Comparison of ENCODE assay signal across 22 mouse cellular contexts in the genomic region with DNA sequence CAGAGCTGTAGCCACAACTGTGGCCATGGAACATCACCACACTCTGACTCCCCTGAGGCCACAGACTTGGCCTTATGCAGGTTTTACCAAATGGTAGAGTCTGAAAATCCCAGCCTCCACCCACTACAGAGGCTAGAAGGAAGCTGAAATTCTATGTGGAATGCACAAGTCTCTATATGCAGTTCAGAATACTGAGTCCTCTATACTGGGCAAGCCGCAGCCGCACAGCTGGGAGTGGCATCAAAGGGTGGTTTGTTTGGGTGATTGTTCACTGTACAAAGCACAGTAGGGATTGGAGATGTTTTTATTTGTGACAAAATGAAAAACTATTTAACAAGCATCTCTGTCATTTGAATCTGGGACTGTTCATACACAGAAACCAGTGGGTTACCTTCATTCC.
DNase-seq lines count a peak whose midpoint lies in the region; ATAC-seq and TF ChIP-seq lines count a peak whose summit lies in the region.
"Had no signal": no experiment of that assay in that cellular context is flagged by ENCODE, and none has a peak within 500 bp of the region (broad histone marks: within the 10 kb centered on the region; RNA-seq: fewer than 3 reads in every experiment).

No protein-coding gene starts in this region.

- peak; percentile 54 for ATAC-seq in forebrain, postnatal 0 days
- ATAC-seq in forebrain, embryonic 13.5 days = no peak
- ATAC-seq in hindbrain, postnatal 0 days = peak; percentile 66
- no peak for ATAC-seq in hindbrain, embryonic 13.5 days (ENCODE audit: low FRiP score)
- no peak for ATAC-seq in midbrain, embryonic 13.5 days
- ATAC-seq: forebrain, embryonic 15.5 days; inflammation-experienced regulatory T-cells, adult 6 months had no signal

- H3K9ac ChIP-seq in forebrain, postnatal 0 days = no peak overlapping the region
- H3K9ac ChIP-seq in forebrain, embryonic 13.5 days = no peak overlapping the region
- H3K9ac ChIP-seq in hindbrain, postnatal 0 days (replicated peaks; ENCODE audit: low read length) = no peak overlapping the region
- no peak overlapping the region for H3K9ac ChIP-seq in hindbrain, embryonic 13.5 days
- H3K9ac ChIP-seq in midbrain, embryonic 13.5 days (replicated peaks) = no peak overlapping the region
- H3K9ac ChIP-seq: embryonic facial prominence, embryonic 15.5 days; forebrain, embryonic 15.5 days; heart, embryonic 13.5 days; hindbrain, embryonic 12.5 days had no signal

- DNase-seq in forebrain, postnatal 0 days = no peak
- DNase-seq in hindbrain, postnatal 0 days (ENCODE audit: low spot score) = no peak
- DNase-seq in layer of hippocampus, adult 9-11 months = peak; percentile 62
- DNase-seq in layer of hippocampus, postnatal 14 days (ENCODE audit: low spot score in 2 of 2) = no peak
- DNase-seq in brain, adult 2 months (ENCODE audit: low read depth, low spot score) = peak; percentile 69
- DNase-seq: adrenal gland, postnatal 10 days; cerebellum, adult 11-12 months; cerebellum, postnatal 10 days; embryo, embryonic 11 days; gastrocnemius, adult 2 months; gastrocnemius, postnatal 25 days; heart, postnatal 4 days had no signal

- no peak overlapping the region for H3K27ac ChIP-seq in forebrain, postnatal 0 days (ENCODE audit: low read depth, low read length)
- no peak overlapping the region for H3K27ac ChIP-seq in forebrain, embryonic 13.5 days
- no peak overlapping the region for H3K27ac ChIP-seq in hindbrain, postnatal 0 days
- no peak overlapping the region for H3K27ac ChIP-seq in hindbrain, embryonic 13.5 days
- no peak overlapping the region for H3K27ac ChIP-seq in midbrain, embryonic 13.5 days
- H3K27ac ChIP-seq: embryonic facial prominence, embryonic 15.5 days; forebrain, embryonic 10.5 days; forebrain, embryonic 15.5 days; gastrocnemius, adult 2 months; heart, embryonic 13.5 days; hindbrain, embryonic 12.5 days had no signal

- 0 out of 2 replicates have a peak, but pooled peaks cover 3% of the 10 kb centered on the region for H3K4me1 ChIP-seq in forebrain, postnatal 0 days (ENCODE audit: insufficient read depth)
- no peaks in the 10 kb centered on the region for H3K4me1 ChIP-seq in forebrain, embryonic 13.5 days
- H3K4me1 ChIP-seq in hindbrain, postnatal 0 days (ENCODE audit: insufficient read depth, low read length) = no peaks in the 10 kb centered on the region; the same call in 1 of the 2 replicates
- H3K4me1 ChIP-seq in hindbrain, embryonic 13.5 days (replicated peaks) = 0 out of 2 replicates have a peak, but pooled peaks cover 2% of the 10 kb centered on the region
- no peaks in the 10 kb centered on the region for H3K4me1 ChIP-seq in midbrain, embryonic 13.5 days (replicated peaks)
- H3K4me1 ChIP-seq: embryonic facial prominence, embryonic 15.5 days; forebrain, embryonic 15.5 days; hindbrain, embryonic 12.5 days had no signal

- H3K9me3 ChIP-seq in forebrain, postnatal 0 days (ENCODE audit: low read length) = no peaks in the 10 kb centered on the region
- no peaks in the 10 kb centered on the region for H3K9me3 ChIP-seq in forebrain, embryonic 13.5 days (replicated peaks)
- H3K9me3 ChIP-seq in hindbrain, postnatal 0 days (ENCODE audit: low read length) = no peaks in the 10 kb centered on the region
- no peaks in the 10 kb centered on the region for H3K9me3 ChIP-seq in hindbrain, embryonic 13.5 days
- H3K9me3 ChIP-seq in midbrain, embryonic 13.5 days = no peaks in the 10 kb centered on the region
- H3K9me3 ChIP-seq: embryonic facial prominence, embryonic 15.5 days; forebrain, embryonic 10.5 days; forebrain, embryonic 15.5 days; heart, embryonic 13.5 days; hindbrain, embryonic 12.5 days had no signal

- H3K4me3 ChIP-seq in forebrain, postnatal 0 days (ENCODE audit: low read depth, low read length) = no peak overlapping the region
- no peak overlapping the region for H3K4me3 ChIP-seq in forebrain, embryonic 13.5 days
- H3K4me3 ChIP-seq in hindbrain, postnatal 0 days (ENCODE audit: low read length) = no peak overlapping the region
- no peak overlapping the region for H3K4me3 ChIP-seq in hindbrain, embryonic 13.5 days
- no peak overlapping the region for H3K4me3 ChIP-seq in midbrain, embryonic 13.5 days (replicated peaks)
- H3K4me3 ChIP-seq: embryonic facial prominence, embryonic 15.5 days; erythroblast, embryonic 14.5 days; forebrain, embryonic 10.5 days; forebrain, embryonic 15.5 days; gastrocnemius, adult 2 months; heart, embryonic 13.5 days; hindbrain, embryonic 12.5 days had no signal

- no peaks in the 10 kb centered on the region for H3K27me3 ChIP-seq in forebrain, postnatal 0 days (ENCODE audit: insufficient read depth, low read length)
- H3K27me3 ChIP-seq in forebrain, embryonic 13.5 days = no peaks in the 10 kb centered on the region
- H3K27me3 ChIP-seq in hindbrain, postnatal 0 days (ENCODE audit: insufficient read depth, low read length) = no peaks in the 10 kb centered on the region
- H3K27me3 ChIP-seq in hindbrain, embryonic 13.5 days = no peaks in the 10 kb centered on the region
- no peaks in the 10 kb centered on the region for H3K27me3 ChIP-seq in midbrain, embryonic 13.5 days
- H3K27me3 ChIP-seq: embryonic facial prominence, embryonic 15.5 days; forebrain, embryonic 15.5 days; heart, embryonic 13.5 days; hindbrain, embryonic 12.5 days had no signal

- no peaks in the 10 kb centered on the region for H3K36me3 ChIP-seq in forebrain, postnatal 0 days (ENCODE audit: insufficient read depth)
- H3K36me3 ChIP-seq in forebrain, embryonic 13.5 days (ENCODE audit: poor library complexity, severe bottlenecking) = no peaks in the 10 kb centered on the region
- no peaks in the 10 kb centered on the region for H3K36me3 ChIP-seq in hindbrain, postnatal 0 days (ENCODE audit: insufficient read depth, low read length)
- H3K36me3 ChIP-seq in hindbrain, embryonic 13.5 days = no peaks in the 10 kb centered on the region
- H3K36me3 ChIP-seq in midbrain, embryonic 13.5 days = no peaks in the 10 kb centered on the region
- H3K36me3 ChIP-seq: embryonic facial prominence, embryonic 15.5 days; forebrain, embryonic 10.5 days; forebrain, embryonic 15.5 days; heart, embryonic 13.5 days; hindbrain, embryonic 12.5 days had no signal

- H3K4me2 ChIP-seq in forebrain, postnatal 0 days (ENCODE audit: low read depth) = no peak overlapping the region
- H3K4me2 ChIP-seq in forebrain, embryonic 13.5 days = no peak overlapping the region
- no peak overlapping the region for H3K4me2 ChIP-seq in hindbrain, postnatal 0 days (ENCODE audit: low read depth, low read length)
- no peak overlapping the region for H3K4me2 ChIP-seq in hindbrain, embryonic 13.5 days
- H3K4me2 ChIP-seq in midbrain, embryonic 13.5 days (replicated peaks) = no peak overlapping the region
- H3K4me2 ChIP-seq: embryonic facial prominence, embryonic 15.5 days; forebrain, embryonic 15.5 days; heart, embryonic 13.5 days; hindbrain, embryonic 12.5 days had no signal

- WGBS in forebrain, postnatal 0 days = 63% methylated on average over 2 of the region's 2 CpGs
- 58% methylated on average over 2 of the region's 2 CpGs for WGBS in forebrain, embryonic 13.5 days
- 52% methylated on average over 2 of the region's 2 CpGs for WGBS in hindbrain, postnatal 0 days
- WGBS in hindbrain, embryonic 13.5 days = 78% methylated on average over 2 of the region's 2 CpGs
- 85% methylated on average over 2 of the region's 2 CpGs for WGBS in midbrain, embryonic 13.5 days

- TF ChIP-seq CTCF in forebrain, postnatal 0 days (IDR thresholded peaks at IDR 0.05; ENCODE audit: low read depth) = no peak
- no peak for TF ChIP-seq CTCF in hindbrain, postnatal 0 days (IDR thresholded peaks at IDR 0.05; ENCODE audit: low read depth)

Comparison
In these comparisons a context has a peak if more than half of its experiments do, and no peak if none do; other contexts are left out.
1. ATAC-seq: peak in forebrain, postnatal 0 days (single experiment) and hindbrain, postnatal 0 days (single experiment); none in forebrain, embryonic 13.5 days (single experiment), hindbrain, embryonic 13.5 days (single experiment) and midbrain, embryonic 13.5 days (single experiment).
2. DNase-seq: peak in layer of hippocampus, adult 9-11 months (single experiment) and brain, adult 2 months (single experiment); none in forebrain, postnatal 0 days (single experiment), hindbrain, postnatal 0 days (single experiment) and layer of hippocampus, postnatal 14 days (0 of 2).